Mouse (Mus musculus): ENCODE data around the gene Rbm12. TPM values are rescaled to one million over a fixed set of nuclear protein-coding genes. Genes with fewer than 3 reads are reported as not detected.

Gene Rbm12
- total and polyA plus RNA-seq, 2 experiments: 3.9 to 4.2 TPM

DNA sequence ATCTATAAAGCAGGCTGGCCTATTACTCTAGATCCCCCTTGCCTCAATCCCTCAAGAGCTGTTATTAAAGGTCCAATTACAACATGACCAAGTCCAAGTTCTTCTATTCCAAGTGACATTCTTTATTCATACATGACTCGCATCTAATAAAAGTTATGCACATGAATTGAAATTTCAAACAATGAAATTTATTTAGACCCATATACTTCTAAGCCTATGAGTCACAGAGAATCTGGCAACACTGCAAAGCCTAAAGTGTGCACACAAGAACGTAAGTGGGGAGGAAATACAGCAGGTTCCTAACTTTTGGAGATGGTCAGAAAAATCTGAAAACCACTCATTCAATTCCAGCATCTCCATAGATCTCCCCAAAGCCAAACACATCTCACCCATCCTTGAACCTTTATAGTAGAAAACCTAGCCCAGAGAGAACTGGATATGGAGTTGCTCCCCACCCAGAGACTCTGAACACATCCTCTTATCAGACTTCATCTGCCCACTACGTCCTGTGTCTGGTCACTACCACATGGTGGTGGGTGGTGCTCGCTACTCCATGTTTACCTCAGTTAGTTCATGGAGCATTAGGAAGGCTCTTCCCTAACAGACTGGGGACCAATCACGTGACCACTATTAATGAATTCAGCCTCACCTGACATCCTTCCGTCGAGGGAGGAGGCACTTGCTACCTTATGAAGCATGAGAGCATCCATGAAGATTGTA, 24.2 kb downstream of the Rbm12 start:
- Histone ChIP-seq H3K27ac (replicated peaks; ENCODE audit: insufficient read depth, low read depth, low read length) (no peak overlapping the region), H3K9ac (ENCODE audit: low read depth, low read length) (no peak overlapping the region), H3K27me3 (ENCODE audit: control insufficient read depth, insufficient read depth, low read length) (no peaks in the 10 kb centered on the region), H3K79me2 (ENCODE audit: control insufficient read depth, insufficient read depth, low read length) (peaks cover 26% of the 10 kb centered on the region), H3K4me3 (ENCODE audit: insufficient read depth, low read depth, low read length) (no peak overlapping the region), H3K36me3 (ENCODE audit: control insufficient read depth, insufficient read depth, low read length) (no peaks in the 10 kb centered on the region), H3K4me1 (ENCODE audit: control insufficient read depth, insufficient read depth, low read length) (peaks cover 8% of the 10 kb centered on the region)
- DNase-seq (ENCODE audit: extremely low read depth, low read depth, low spot score): no peak
- TF ChIP-seq POLR2A (IDR thresholded peaks at IDR 0.05; ENCODE audit: extremely low read depth, insufficient read depth, low read length) (no peak), CTCF (IDR thresholded peaks at IDR 0.05; ENCODE audit: low read depth, low read length) (no peak)
- 87% methylated on average over 7 of the region's 7 CpGs for WGBS

GRCm38 (mm10) chr2:156084541-156084940, 27.2 kb downstream of the Rbm12 start:
- TF ChIP-seq POLR2A (IDR thresholded peaks at IDR 0.05; ENCODE audit: extremely low read depth, insufficient read depth, low read length): no peak
- TF ChIP-seq CTCF (IDR thresholded peaks at IDR 0.05; ENCODE audit: low read depth, low read length): no peak
- Histone ChIP-seq H3K4me1 (ENCODE audit: control insufficient read depth, insufficient read depth, low read length) (peaks cover 4% of the 10 kb centered on the region), H3K27me3 (ENCODE audit: control insufficient read depth, insufficient read depth, low read length) (no peaks in the 10 kb centered on the region), H3K36me3 (ENCODE audit: control insufficient read depth, insufficient read depth, low read length) (no peaks in the 10 kb centered on the region), H3K4me3 (ENCODE audit: insufficient read depth, low read depth, low read length) (no peak overlapping the region), H3K79me2 (ENCODE audit: control insufficient read depth, insufficient read depth, low read length) (peaks cover 18% of the 10 kb centered on the region), H3K9ac (ENCODE audit: low read depth, low read length) (no peak overlapping the region), H3K27ac (replicated peaks; ENCODE audit: insufficient read depth, low read depth, low read length) (no peak overlapping the region)
- DNase-seq (ENCODE audit: extremely low read depth, low read depth, low spot score): no peak
- 90% methylated on average over 3 of the region's 3 CpGs for WGBS

GRCm38 (mm10) chr2:156080391-156080790, 31.4 kb downstream of the Rbm12 start:
- Histone ChIP-seq H3K27ac (replicated peaks; ENCODE audit: insufficient read depth, low read depth, low read length) (no peak overlapping the region), H3K9ac (ENCODE audit: low read depth, low read length) (no peak overlapping the region), H3K79me2 (ENCODE audit: control insufficient read depth, insufficient read depth, low read length) (peaks cover 5% of the 10 kb centered on the region; the same call in 1 of the 2 replicates), H3K36me3 (ENCODE audit: control insufficient read depth, insufficient read depth, low read length) (peaks cover 21% of the 10 kb centered on the region), H3K27me3 (ENCODE audit: control insufficient read depth, insufficient read depth, low read length) (no peaks in the 10 kb centered on the region), H3K4me3 (ENCODE audit: insufficient read depth, low read depth, low read length) (no peak overlapping the region), H3K4me1 (ENCODE audit: control insufficient read depth, insufficient read depth, low read length) (peaks cover 4% of the 10 kb centered on the region)
- no peak for TF ChIP-seq CTCF (IDR thresholded peaks at IDR 0.05; ENCODE audit: low read depth, low read length)
- no peak for TF ChIP-seq POLR2A (IDR thresholded peaks at IDR 0.05; ENCODE audit: extremely low read depth, insufficient read depth, low read length)
- 91% methylated on average over 7 of the region's 7 CpGs for WGBS
- no peak for DNase-seq (ENCODE audit: extremely low read depth, low read depth, low spot score)

- WGBS: 47% methylated on average over 4 of the region's 4 CpGs
- 0 out of 2 replicates have a peak, but pooled peaks cover 2% of the 10 kb centered on the region for H3K79me2 ChIP-seq (ENCODE audit: control insufficient read depth, insufficient read depth, low read length)
- no peak for DNase-seq (ENCODE audit: extremely low read depth, low read depth, low spot score)
- no peak overlapping the region for H3K4me3 ChIP-seq (ENCODE audit: insufficient read depth, low read depth, low read length)
- no peak overlapping the region for H3K27ac ChIP-seq (replicated peaks; ENCODE audit: insufficient read depth, low read depth, low read length)
- H3K27me3 ChIP-seq (ENCODE audit: control insufficient read depth, insufficient read depth, low read length): no peaks in the 10 kb centered on the region
- peaks cover 4% of the 10 kb centered on the region for H3K4me1 ChIP-seq (ENCODE audit: control insufficient read depth, insufficient read depth, low read length)
- TF ChIP-seq CTCF (IDR thresholded peaks at IDR 0.05; ENCODE audit: low read depth, low read length): no peak
- TF ChIP-seq POLR2A (IDR thresholded peaks at IDR 0.05; ENCODE audit: extremely low read depth, insufficient read depth, low read length): no peak
- peaks cover 27% of the 10 kb centered on the region for H3K36me3 ChIP-seq (ENCODE audit: control insufficient read depth, insufficient read depth, low read length)
- no peak overlapping the region for H3K9ac ChIP-seq (ENCODE audit: low read depth, low read length)
These were observed 32.1 kb downstream of the Rbm12 start for GRCm38 (mm10) chr2:156079674-156080073.

DNA sequence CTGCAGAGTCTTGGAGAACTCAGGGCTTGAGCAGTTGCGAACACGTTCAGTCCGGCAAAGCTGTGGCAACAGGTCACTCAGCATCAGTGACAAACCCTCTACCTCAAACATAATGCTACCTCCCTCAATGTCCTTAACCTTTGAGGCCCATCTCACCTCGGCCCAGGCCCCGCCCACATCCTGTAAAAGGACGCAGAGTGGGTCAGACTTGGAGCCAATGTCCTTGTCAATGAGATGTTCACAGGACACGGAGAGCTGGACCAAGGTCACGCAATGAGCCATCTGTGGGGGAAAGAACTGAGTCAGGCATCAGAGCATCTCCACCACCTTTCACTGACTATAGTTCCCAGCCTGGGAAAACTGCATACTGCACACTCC, 32.6 kb downstream of the Rbm12 start:
- H3K27me3 ChIP-seq (ENCODE audit: control insufficient read depth, insufficient read depth, low read length): no peaks in the 10 kb centered on the region
- no peak for DNase-seq (ENCODE audit: extremely low read depth, low read depth, low spot score)
- H3K4me1 ChIP-seq (ENCODE audit: control insufficient read depth, insufficient read depth, low read length): 0 out of 2 replicates have a peak, but pooled peaks cover under 1% of the 10 kb centered on the region
- H3K36me3 ChIP-seq (ENCODE audit: control insufficient read depth, insufficient read depth, low read length): peaks cover 29% of the 10 kb centered on the region
- TF ChIP-seq POLR2A (IDR thresholded peaks at IDR 0.05; ENCODE audit: extremely low read depth, insufficient read depth, low read length): no peak
- TF ChIP-seq CTCF (IDR thresholded peaks at IDR 0.05; ENCODE audit: low read depth, low read length): no peak
- H3K79me2 ChIP-seq (ENCODE audit: control insufficient read depth, insufficient read depth, low read length): no peaks in the 10 kb centered on the region
- WGBS: 74% methylated on average over 8 of the region's 8 CpGs
- H3K9ac ChIP-seq (ENCODE audit: low read depth, low read length): no peak overlapping the region
- H3K27ac ChIP-seq (replicated peaks; ENCODE audit: insufficient read depth, low read depth, low read length): no peak overlapping the region
- H3K4me3 ChIP-seq (ENCODE audit: insufficient read depth, low read depth, low read length): no peak overlapping the region
